Mouse (Mus musculus) gastrocnemius, postnatal 14 days (tissue): Measurements from ENCODE around the gene Tmcc1. TPM values are rescaled to one million over a fixed set of nuclear protein-coding genes. Genes with fewer than 3 reads are reported as not detected.

Experiments used
- total RNA-seq, 2 experiments: library from RNA; stranded (reverse); gene quantifications; 2 replicates each; pipeline ENCODE4 v1.2.3; 2021

Tmcc1 gene
- total RNA-seq, 2 experiments from 2014 or later: 26.8 to 37.0 TPM

Other genes starting within 250 kb of the Tmcc1 start
- gene H1foo, start 248.5 kb downstream of the Tmcc1 start, total RNA-seq: not detected
- gene Plxnd1, start 198.5 kb downstream of the Tmcc1 start, total RNA-seq: 10 to 100 TPM; 65.6 to 80.3 TPM
- 10 to 100 TPM; 22.2 to 22.4 TPM for gene Washc2, start 14.6 kb upstream of the Tmcc1 start, total RNA-seq
- gene Zfand4, start 70.7 kb upstream of the Tmcc1 start, total RNA-seq: 1 to 10 TPM in 1 of 2 experiments, under 1 TPM in 1; 0.97 to 1.3 TPM
- gene March8, start 144.5 kb upstream of the Tmcc1 start, total RNA-seq: 10 to 100 TPM; 20.8 to 28.3 TPM